Mouse (Mus musculus): ENCODE data around the gene Exosc8.

Exosc8 gene

GRCm38 (mm10) chr3:54681310-54682204, 53.6 kb downstream of the Exosc8 start:
- no peak for DNase-seq (ENCODE audit: low spot score in 2 of 2)
